Mouse (Mus musculus) T-helper 2 cell (primary cell): Measurements from ENCODE around the gene Tmc6.

Experiments used
- in situ Hi-C: fragments of 300-600 bp; cut with MboI, MseI; formaldehyde crosslinking; loops from one replicate; pipeline ENCODE4 v1.15.1; 2025; ENCODE audit warnings: high pct_unique_total_duplicates

Tmc6 gene

GRCm38 (mm10) chr11:117782705-117783034, 672 bp upstream of the Tmc6 start:
- in situ Hi-C loops = no loop called here

GRCm38 (mm10) chr11:117781199-117781821, 688 bp downstream of the Tmc6 start:
- in situ Hi-C loops = no loop called here

- in situ Hi-C loops = no loop called here
Measured at GRCm38 (mm10) chr11:117780582-117781111, 1.4 kb downstream of the Tmc6 start.

- in situ Hi-C loops = no loop called here
Measured at GRCm38 (mm10) chr11:117780199-117780515, 1.8 kb downstream of the Tmc6 start.

DNA sequence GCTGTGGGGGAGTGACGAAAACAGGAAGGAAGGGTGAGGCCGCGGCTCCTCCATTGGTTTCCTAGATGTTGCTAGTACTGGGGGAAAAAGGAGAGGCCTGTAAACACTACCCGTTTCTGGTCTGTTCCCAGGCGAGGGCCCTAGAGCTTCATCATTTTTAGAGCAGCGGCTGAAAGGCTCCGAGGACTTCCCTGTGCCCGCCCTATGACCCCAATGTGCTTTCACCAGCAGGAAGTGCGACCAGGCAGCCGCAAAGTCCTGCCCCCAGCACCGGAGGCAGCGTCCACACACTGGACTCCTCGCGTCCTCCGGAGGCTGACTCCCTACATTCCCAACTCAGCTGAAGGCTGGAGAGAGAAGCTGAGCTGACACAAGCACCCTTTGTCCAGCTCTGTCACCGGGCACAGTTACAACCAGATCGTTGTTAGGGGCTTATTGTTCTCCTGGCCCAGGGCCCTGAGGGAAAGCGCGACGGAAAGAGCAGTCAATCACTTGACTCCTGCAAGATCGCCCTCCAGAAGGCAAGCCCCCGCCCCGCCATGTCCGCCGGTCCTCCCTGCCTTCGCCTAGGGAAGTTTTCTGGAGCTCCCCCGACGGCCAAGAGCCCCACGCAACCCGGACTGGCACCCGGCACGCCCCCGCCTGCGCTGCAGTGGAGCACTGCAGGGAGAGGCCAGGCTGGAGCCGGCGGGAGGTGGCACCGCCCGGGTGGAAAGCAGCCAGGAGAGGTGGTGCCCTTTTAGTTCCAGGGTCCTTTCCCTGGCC, 2.4 kb downstream of the Tmc6 start:
- in situ Hi-C loops = no loop called here

DNA sequence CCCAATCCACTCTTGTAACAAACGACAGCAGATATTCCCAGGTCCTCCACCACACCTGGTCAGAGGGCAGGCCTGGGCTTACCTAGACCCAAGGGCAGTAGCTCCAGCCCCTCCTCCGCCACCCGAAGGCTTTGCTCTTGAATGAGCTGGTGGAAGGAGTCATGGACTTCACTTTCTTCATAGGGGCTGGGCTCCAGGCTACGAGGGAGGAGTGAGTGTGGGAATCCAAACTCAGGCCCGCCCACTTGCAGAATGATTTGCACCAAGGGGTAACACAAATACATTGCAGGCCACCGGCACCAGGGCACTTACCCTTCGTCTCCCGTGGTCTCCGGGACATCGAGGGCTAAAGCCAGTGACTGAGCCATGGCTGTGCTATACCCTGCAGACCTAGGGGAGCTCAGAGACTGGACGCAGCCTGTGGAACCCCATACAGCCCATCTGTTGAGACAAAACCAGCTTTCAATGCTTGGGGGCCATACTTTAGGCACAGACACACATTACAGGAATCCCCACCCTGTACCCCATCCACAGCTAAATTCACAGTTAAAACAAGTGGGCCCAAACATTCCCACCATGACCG, 3.1 kb downstream of the Tmc6 start:
- in situ Hi-C loops = no loop called here

DNA sequence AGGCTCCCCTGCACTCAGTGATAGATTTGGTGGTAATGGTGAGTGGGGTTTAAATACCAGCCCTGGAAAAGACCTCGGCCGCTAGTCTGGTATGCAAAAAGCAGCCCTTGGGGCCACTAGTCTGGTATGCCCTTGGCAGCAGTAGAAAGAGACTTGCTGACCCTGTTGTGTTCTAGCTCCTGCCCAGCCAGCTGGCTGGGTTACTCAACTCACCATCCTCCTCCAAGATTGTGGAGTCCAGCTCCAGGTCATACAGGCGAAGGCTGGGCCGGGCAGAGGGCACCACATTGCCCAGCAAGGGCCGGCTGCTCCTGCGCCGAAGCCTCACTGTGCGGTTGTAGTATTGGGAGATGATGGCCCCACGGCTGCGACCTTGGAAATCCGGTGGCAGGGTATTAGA, 4.0 kb downstream of the Tmc6 start:
- in situ Hi-C loops = no loop called here

DNA sequence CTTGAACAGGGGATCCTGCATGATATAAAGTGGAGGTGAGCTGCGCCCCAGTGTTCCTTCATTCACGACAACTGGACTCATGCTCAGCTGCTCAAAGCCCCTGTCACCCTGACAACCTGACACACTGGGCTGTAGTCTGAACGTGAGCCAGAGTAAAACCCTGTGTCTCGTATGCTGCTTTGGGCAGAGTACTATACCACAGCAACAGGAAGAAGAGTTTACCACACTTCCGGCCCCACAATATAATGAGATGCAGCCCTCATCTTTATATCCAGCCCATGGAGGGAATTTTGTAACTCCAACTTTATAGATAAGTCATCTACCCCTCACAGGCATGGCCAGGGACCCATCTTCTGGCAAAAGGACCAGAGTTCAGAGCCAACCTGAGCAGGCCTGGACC, 4.9 kb downstream of the Tmc6 start:
- in situ Hi-C loops = no loop called here

GRCm38 (mm10) chr11:117776085-117776792, 5.8 kb downstream of the Tmc6 start:
- in situ Hi-C loops = no loop called here

GRCm38 (mm10) chr11:117775540-117775939, 6.5 kb downstream of the Tmc6 start:
- in situ Hi-C loops = no loop called here

DNA sequence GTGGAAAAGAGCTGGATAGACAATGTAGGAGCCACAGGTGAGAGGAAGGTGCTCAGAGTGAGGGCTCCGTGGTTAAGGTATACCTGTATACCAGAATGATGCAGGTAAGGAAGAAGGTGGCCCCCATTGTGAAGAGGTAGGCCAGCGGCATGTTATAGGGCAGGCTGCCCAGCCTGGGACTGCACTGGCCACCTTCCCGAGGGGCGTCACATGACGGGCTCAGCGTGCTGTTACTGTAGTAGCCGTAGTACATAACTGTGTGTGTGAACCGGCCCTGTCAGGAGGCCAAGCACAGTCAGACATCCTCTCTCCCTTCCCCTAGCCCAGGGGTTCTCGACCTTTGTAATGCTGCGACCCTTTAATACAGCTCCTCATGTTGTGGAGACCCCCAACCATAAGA, 7.1 kb downstream of the Tmc6 start:
- in situ Hi-C loops = no loop called here

DNA sequence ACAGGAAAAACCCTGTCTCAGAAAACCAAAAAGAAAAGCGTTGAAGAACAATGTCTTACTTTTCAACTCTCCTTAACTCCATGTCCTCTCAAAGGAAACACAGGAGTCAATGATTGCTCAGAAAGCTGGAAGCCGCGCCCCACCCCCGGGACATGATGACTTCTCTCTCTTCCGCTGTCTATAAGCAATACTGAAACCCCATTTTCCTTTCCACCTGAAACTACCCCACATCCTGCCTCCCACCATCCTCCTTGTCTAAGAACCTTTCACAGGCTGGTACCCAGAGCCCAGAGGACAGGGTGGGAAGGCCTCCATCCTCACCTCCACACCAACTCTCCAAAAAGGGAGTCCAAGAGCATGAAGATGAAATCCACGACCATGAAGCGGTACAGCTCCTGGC, 9.6 kb downstream of the Tmc6 start:
- in situ Hi-C loops = no loop called here

GRCm38 (mm10) chr11:117770407-117770806, 11.6 kb downstream of the Tmc6 start:
- in situ Hi-C loops = no loop called here

- in situ Hi-C loops = no loop called here
Measured at GRCm38 (mm10) chr11:117769683-117770047, 12.3 kb downstream of the Tmc6 start.

DNA sequence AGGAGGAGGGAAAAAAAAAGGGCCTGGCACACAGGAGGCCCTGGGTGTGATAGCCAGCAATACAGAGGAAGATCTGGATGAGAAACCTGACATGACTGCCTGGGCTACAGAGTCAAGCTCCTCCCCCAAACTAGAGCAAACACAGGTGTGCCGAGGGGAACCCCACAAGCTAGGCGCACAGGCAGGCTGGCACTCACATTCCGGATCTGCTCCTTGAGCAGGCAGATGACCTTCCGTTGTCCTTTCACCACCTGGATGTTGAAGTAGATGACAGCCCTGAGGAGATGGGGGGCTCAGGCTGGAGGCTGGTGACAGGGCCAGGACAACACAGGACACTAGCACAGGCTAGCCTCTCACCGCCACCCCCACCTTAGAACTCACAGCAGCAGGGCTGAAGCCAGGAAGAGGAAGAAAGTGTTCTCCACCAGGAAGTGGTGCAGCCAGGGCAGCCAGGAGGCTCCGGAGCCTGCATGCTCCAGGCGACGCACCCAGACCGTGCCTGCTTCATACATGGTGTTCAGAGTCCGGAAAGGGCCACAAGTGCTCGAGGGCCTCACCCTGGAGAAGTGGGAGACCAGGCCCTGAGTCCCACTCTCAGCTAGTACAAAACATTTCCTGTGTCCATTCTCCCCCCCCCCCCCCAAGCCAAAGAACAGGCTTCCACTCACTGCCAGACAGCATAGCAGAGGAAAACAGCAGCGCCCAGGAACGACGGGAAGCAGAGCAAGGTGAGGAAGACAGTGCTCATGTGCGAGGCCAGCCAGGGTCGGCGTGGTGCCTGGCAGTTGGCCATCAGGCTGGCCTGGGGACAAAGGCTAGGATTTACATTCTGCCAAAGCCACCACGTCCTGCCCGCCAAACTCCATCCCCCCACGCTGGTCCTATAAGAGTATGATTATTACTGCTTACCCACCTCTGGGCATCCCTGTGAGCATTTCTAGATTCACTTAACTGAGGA, 13.0 kb downstream of the Tmc6 start:
- in situ Hi-C loops = no loop called here

DNA sequence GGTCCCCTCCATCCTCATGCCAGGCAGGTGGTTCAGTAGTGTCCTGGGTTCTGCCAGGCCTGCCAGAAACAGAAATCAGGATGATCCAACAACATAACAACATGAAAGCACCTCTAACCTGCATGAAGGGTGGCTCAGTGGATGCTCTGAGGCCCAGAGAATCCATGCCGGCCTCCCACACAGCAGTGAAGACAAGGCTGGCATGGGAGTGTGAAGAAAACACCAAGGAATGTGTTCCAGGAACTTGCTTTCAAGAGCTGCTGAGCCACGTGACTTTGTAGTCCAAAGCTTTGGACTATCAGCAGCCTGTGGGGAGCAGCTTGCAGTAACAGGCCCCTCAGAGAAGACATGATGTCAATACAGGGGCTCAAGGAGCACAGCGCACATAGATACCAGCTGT, 15.7 kb downstream of the Tmc6 start:
- in situ Hi-C loops = no loop called here

DNA sequence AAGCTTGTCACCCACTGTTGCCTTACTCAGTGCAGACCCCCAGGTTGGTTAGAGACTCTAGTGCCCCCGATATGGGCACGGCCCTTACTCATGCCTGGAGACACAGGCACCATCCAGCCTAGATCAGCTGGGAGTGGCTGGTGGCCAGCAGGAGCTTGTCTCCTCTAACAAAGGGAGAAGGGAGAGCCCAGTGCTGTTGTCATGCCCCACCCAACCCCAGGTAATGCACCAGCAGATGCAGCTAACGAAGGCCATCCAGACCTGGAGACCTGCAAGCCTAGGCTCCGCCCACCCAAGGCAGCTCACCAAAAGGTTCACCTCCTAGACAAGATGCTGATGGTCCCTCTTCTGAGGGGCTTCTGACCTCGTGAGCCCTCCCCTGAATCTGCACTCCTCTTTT, 16.6 kb downstream of the Tmc6 start:
- in situ Hi-C loops = no loop called here

DNA sequence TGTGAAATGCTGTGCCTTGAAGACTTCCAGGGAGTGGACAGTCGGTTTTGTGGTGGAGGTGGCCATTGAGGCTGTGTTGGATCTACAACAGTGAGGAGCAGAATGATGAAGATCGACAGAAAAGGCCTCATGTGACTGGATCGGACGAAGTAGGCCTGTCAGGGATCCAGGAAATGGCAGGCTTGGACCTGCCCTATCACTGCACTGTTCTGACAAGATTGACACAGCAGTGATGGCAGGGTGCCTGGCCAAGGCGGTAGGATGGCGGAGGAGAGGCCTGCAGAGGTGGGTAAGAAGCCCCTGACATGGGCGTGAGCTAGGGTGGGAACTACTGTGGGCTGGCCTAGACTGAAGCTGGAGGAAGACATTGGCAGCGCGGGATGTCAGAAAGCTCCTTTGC, 17.7 kb downstream of the Tmc6 start:
- in situ Hi-C loops = no loop called here

GRCm38 (mm10) chr11:117762246-117762645, 19.8 kb downstream of the Tmc6 start:
- in situ Hi-C loops = no loop called here

DNA sequence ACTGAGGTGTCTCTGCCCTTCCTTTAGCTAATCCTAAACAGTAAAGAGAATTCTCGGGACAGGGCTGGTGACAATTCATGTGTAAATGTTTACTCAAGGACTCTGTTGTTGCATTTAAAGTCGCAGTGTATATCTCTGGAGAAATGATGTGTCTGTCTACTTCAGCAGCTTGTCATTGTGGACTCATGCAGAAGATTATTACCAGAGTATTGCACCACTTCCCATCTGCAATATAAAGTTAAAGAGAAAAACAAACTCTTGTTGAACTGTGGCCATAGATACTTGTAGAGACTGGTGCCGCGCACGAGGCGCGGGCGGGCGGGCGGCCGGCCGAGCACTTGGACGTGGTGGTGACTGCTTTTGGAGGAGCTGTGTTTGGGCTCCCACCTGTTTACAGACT, 20.2 kb downstream of the Tmc6 start:
- in situ Hi-C loops = no loop called here

DNA sequence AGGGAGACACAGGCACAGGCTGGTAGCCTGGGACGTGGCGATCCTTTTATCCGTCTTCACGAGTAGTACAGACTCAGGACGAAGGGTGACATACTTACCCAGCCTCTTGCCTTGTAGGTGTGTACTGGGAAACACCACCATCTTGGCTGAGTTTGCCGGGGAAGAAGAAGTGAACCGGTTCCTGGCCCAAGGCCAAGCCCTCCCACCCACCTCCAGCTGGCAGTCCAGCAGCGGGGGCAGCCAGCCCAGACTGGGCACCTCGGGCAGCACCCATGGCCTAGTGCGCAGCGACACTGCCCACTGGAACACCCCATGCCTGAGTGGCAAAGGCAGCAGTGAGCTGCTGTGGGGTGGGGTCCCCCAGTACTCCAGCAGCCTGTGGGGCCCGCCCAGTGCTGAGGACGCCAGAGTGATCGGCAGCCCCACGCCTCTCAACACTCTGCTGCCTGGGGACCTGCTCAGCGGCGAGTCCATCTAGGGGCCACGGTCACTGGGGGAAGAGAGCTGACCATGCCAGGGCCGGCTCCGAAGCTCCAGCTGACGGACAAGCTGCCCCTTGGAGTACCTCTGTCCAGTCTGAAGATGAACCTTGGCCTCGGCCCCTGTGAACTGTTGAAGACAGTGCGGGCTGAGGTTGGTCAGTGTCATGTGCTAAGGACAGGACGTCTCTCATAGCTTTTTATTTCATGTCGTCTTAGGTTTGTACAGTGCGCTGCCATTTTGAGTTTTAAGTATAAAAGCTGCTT, 21.5 kb downstream of the Tmc6 start:
- in situ Hi-C loops = no loop called here
